Mouse (Mus musculus) forebrain, embryonic 14.5 days (tissue): ENCODE data around the gene Nt5c2. TPM values are rescaled to one million over a fixed set of nuclear protein-coding genes. Genes with fewer than 3 reads are reported as not detected.
"Not testable (repeated sequence)": the region's sequence is repeated elsewhere in the genome, so short reads cannot be mapped to it uniquely, and the experiment has no call there.

ENCODE experiments used
- ATAC-seq: fragments of 200-750 bp; cut with Nextera tagmentation; 2 replicates; pipeline ENCODE4 v1.8.0; 2017; ENCODE audit warnings: mild to moderate bottlenecking, moderate library complexity
- DNase-seq: peaks from one replicate; pipeline ENCODE4 v3.0.0-alpha.2; 2015; ENCODE audit warnings: low spot score
- H3K27ac ChIP-seq: fragments of 300-500 bp; sonication (generic); 2 replicates; pipeline ENCODE4 v1.5.1; 2014; ENCODE audit warnings: low read depth, mild to moderate bottlenecking, control low read depth, low read length, moderate library complexity
- H3K27me3 ChIP-seq: fragments of 300-500 bp; sonication (generic); replicated peaks from 2 replicates; pipeline ENCODE4 v1.6.1; 2014; ENCODE audit warnings: low read length, control low read depth, mixed read lengths; ENCODE audit not compliant: control insufficient read depth, insufficient read depth
- H3K36me3 ChIP-seq: fragments of 300-500 bp; sonication (generic); 2 replicates; pipeline ENCODE4 v1.6.1; 2014; ENCODE audit warnings: low read length, control low read depth; ENCODE audit not compliant: control insufficient read depth, insufficient read depth
- H3K4me1 ChIP-seq: fragments of 300-500 bp; sonication (generic); 2 replicates; pipeline ENCODE4 v1.6.1; 2014; ENCODE audit warnings: antibody characterized with exemption, low read length, control low read depth; ENCODE audit not compliant: control insufficient read depth, insufficient read depth
- H3K4me2 ChIP-seq: fragments of 300-500 bp; sonication (generic); 2 replicates; pipeline ENCODE4 v1.6.1; 2014; ENCODE audit warnings: mild to moderate bottlenecking, control low read depth, low read length
- H3K4me3 ChIP-seq: fragments of 300-500 bp; sonication (generic); 2 replicates; pipeline ENCODE4 v1.5.1; 2014; ENCODE audit warnings: low read depth, low read length, control low read depth
- H3K9ac ChIP-seq: fragments of 300-500 bp; sonication (generic); 2 replicates; pipeline ENCODE4 v1.6.1; 2014; ENCODE audit warnings: mild to moderate bottlenecking, low read length, control low read depth, moderate library complexity
- H3K9me3 ChIP-seq: fragments of 300-500 bp; sonication (generic); replicated peaks from 2 replicates; pipeline ENCODE4 v1.6.1; 2016; ENCODE audit warnings: low read length, control low read depth, mixed read lengths; ENCODE audit not compliant: control insufficient read depth
- WGBS: fragments of 180-500 bp; shearing (Covaris S2); extraction: QIAGEN DNeasy Blood & Tissue Kit; methylation state at CpG from one replicate; pipeline ENCODE4 v1.1.7; 2014; 5-methylcytosine and 5-hydroxymethylcytosine counted together
- polyA plus RNA-seq: library from polyadenylated mRNA; unstranded; fragments of >200 nt; fragmentation: Nextera tagmentation; extraction: Ambion mirVana; gene quantifications from 2 replicates; pipeline ENCODE4 v1.2.1, GENCODE M21; 2014

Nt5c2 gene
- polyA plus RNA-seq, 1 experiment from 2014 or later = 84.2 TPM

GRCm38 (mm10) chr19:46978069-46978468 lies 36.9 kb downstream of the Nt5c2 start:
- H3K4me1 ChIP-seq, H3K27ac ChIP-seq, DNase-seq, ATAC-seq, H3K36me3 ChIP-seq, H3K9ac ChIP-seq, H3K4me2 ChIP-seq, H3K4me3 ChIP-seq, H3K9me3 ChIP-seq, H3K27me3 ChIP-seq: not testable (repeated sequence)
- WGBS = 99% methylated on average over 3 of the region's 3 CpGs

- no peak; the same call in 1 of the 2 replicates for ATAC-seq
- Histone ChIP-seq H3K4me3 (no peak overlapping the region), H3K4me2 (no peak overlapping the region), H3K4me1 (no peaks in the 10 kb centered on the region), H3K27me3 (no peaks in the 10 kb centered on the region), H3K9ac (no peak overlapping the region), H3K27ac (no peak overlapping the region), H3K36me3 (no peaks in the 10 kb centered on the region), H3K9me3 (no peaks in the 10 kb centered on the region)
- peak; percentile 35 for DNase-seq
- 30% methylated on average over 6 of the region's 6 CpGs for WGBS
Measured at GRCm38 (mm10) chr19:46977460-46977859, 37.5 kb downstream of the Nt5c2 start.

GRCm38 (mm10) chr19:46976743-46977142 lies 38.2 kb downstream of the Nt5c2 start:
- peaks cover 5% of the 10 kb centered on the region for H3K4me1 ChIP-seq
- H3K4me2 ChIP-seq = no peak overlapping the region
- ATAC-seq (no peak), DNase-seq (no peak)
- H3K4me3 ChIP-seq = no peak overlapping the region
- no peaks in the 10 kb centered on the region for H3K27me3 ChIP-seq
- H3K27ac ChIP-seq = no peak overlapping the region
- H3K9me3 ChIP-seq = no peaks in the 10 kb centered on the region
- no peaks in the 10 kb centered on the region for H3K36me3 ChIP-seq
- 82% methylated on average over 2 of the region's 2 CpGs for WGBS
- H3K9ac ChIP-seq = no peak overlapping the region

GRCm38 (mm10) chr19:46975997-46976396 lies 39.0 kb downstream of the Nt5c2 start:
- Histone ChIP-seq H3K4me2 (no peak overlapping the region), H3K27ac (no peak overlapping the region), H3K4me3 (no peak overlapping the region), H3K9ac (no peak overlapping the region), H3K4me1 (peaks cover 13% of the 10 kb centered on the region), H3K27me3 (no peaks in the 10 kb centered on the region), H3K9me3 (no peaks in the 10 kb centered on the region), H3K36me3 (no peaks in the 10 kb centered on the region)
- ATAC-seq = no peak
- DNase-seq = no peak
- 93% methylated on average over 8 of the region's 8 CpGs for WGBS

- no peaks in the 10 kb centered on the region for H3K36me3 ChIP-seq
- no peak overlapping the region for H3K4me2 ChIP-seq
- H3K27ac ChIP-seq = no peak overlapping the region
- no peak for DNase-seq
- no peaks in the 10 kb centered on the region for H3K27me3 ChIP-seq
- 75% methylated on average over 4 of the region's 4 CpGs for WGBS
- no peak overlapping the region for H3K9ac ChIP-seq
- no peak for ATAC-seq
- peaks cover 15% of the 10 kb centered on the region for H3K4me1 ChIP-seq
- no peaks in the 10 kb centered on the region for H3K9me3 ChIP-seq
- no peak overlapping the region for H3K4me3 ChIP-seq
Measured at GRCm38 (mm10) chr19:46975565-46975964, 39.4 kb downstream of the Nt5c2 start.

GRCm38 (mm10) chr19:46972159-46972558 lies 42.8 kb downstream of the Nt5c2 start:
- H3K36me3 ChIP-seq = no peaks in the 10 kb centered on the region
- ATAC-seq (no peak), DNase-seq (no peak)
- peaks cover 15% of the 10 kb centered on the region for H3K4me1 ChIP-seq
- WGBS = 97% methylated on average over 3 of the region's 3 CpGs
- H3K9me3 ChIP-seq = no peaks in the 10 kb centered on the region
- H3K9ac ChIP-seq = no peak overlapping the region
- H3K27me3 ChIP-seq = no peaks in the 10 kb centered on the region
- peak overlapping the region; percentile 87; the same call in 1 of the 2 replicates for H3K27ac ChIP-seq
- H3K4me2 ChIP-seq = no peak overlapping the region
- H3K4me3 ChIP-seq = no peak overlapping the region

GRCm38 (mm10) chr19:46971712-46972111 lies 43.2 kb downstream of the Nt5c2 start:
- Histone ChIP-seq H3K36me3 (no peaks in the 10 kb centered on the region), H3K27me3 (no peaks in the 10 kb centered on the region), H3K4me3 (no peak overlapping the region), H3K9ac (peak overlapping the region; percentile 29; the same call in 1 of the 2 replicates), H3K27ac (peak overlapping the region; percentile 87), H3K4me1 (peaks cover 15% of the 10 kb centered on the region), H3K9me3 (no peaks in the 10 kb centered on the region), H3K4me2 (0 out of 2 replicates have a peak overlapping the region, but pooled peaks have one; percentile 1)
- DNase-seq = peak; percentile 40
- 60% methylated on average over 9 of the region's 9 CpGs for WGBS
- ATAC-seq = peak; percentile 45; the same call in 1 of the 2 replicates

- Histone ChIP-seq H3K4me3 (no peak overlapping the region), H3K27me3 (no peaks in the 10 kb centered on the region), H3K9ac (peak overlapping the region; percentile 29), H3K9me3 (no peaks in the 10 kb centered on the region), H3K4me2 (0 out of 2 replicates have a peak overlapping the region, but pooled peaks have one; percentile 1), H3K4me1 (peaks cover 15% of the 10 kb centered on the region), H3K36me3 (no peaks in the 10 kb centered on the region), H3K27ac (peak overlapping the region; percentile 87)
- 23% methylated on average over 8 of the region's 8 CpGs for WGBS
- peak; percentile 79 for DNase-seq
- ATAC-seq = peak; percentile 81
Measured at GRCm38 (mm10) chr19:46971051-46971689, 43.8 kb downstream of the Nt5c2 start.

- peaks cover 15% of the 10 kb centered on the region for H3K4me1 ChIP-seq
- no peak overlapping the region for H3K4me3 ChIP-seq
- no peaks in the 10 kb centered on the region for H3K27me3 ChIP-seq
- no peak for ATAC-seq
- H3K4me2 ChIP-seq = no peak overlapping the region
- H3K36me3 ChIP-seq = no peaks in the 10 kb centered on the region
- H3K9me3 ChIP-seq = no peaks in the 10 kb centered on the region
- 69% methylated on average over 13 of the region's 13 CpGs for WGBS
- no peak for DNase-seq
- no peak overlapping the region for H3K9ac ChIP-seq
- peak overlapping the region; percentile 23; the same call in 1 of the 2 replicates for H3K27ac ChIP-seq
Measured at GRCm38 (mm10) chr19:46970121-46970729, 44.7 kb downstream of the Nt5c2 start.
